Mouse (Mus musculus): Measurements from ENCODE around the gene Mfap3.
"Not testable (repeated sequence)": the region's sequence is repeated elsewhere in the genome, so short reads cannot be mapped to it uniquely, and the experiment has no call there.

Gene Mfap3

GRCm38 (mm10) chr11:57529111-57529510 is 10.6 kb downstream of the Mfap3 start:
- DNase-seq (ENCODE audit: low spot score in 2 of 2) = no peak

DNA sequence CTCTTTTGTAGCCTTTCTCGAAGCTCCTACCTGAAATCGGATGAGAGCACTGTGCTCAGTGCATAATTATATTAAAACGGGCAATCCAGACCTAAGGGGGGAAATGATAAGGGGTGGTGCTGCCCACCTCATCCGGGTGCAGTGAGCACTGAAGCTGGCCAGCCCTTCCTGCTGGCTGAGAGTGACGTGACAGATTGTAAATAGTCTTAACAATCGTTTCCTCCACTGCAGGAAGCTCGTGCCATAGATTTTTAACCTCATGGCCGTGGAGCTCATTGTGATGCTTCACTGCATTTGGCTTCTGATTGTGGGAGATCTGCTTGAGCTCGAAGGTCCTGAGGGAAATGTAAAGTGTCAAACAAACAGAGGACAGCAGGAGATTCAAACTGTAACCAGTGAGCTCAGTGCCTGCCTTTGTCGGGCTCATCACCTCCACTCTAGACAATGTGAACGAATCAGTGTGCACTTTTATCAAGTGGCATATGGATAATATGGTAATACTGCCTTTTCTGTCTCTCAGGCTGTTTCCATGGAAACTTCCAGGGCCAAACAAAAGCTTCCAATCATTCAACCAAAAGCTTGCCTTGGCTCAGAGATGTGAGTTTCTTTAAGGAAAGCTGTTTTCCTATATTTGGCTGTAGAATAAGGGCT is 13.0 kb downstream of the Mfap3 start:
- DNase-seq (ENCODE audit: low spot score in 2 of 2) = no peak

DNA sequence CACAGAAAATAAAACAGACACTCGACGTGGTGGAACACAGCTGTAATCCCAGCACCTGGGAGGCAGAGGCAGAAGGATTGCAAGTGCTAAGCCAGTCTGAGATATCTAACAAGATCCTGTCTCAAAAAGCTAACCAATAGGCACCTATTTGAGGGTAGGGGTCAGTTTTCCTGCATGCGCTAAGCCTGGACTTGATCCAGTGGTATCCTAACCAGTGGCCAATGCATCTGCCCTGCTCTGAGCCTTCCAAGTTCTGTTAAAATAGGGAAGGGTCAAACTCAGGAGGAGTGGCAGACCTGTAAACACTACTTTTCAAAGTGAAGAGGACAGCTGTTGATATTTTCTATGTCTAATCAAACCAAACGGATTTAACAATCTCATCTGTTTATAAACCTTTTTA is 13.8 kb downstream of the Mfap3 start:
- no peak for DNase-seq (ENCODE audit: low spot score in 2 of 2)

DNA sequence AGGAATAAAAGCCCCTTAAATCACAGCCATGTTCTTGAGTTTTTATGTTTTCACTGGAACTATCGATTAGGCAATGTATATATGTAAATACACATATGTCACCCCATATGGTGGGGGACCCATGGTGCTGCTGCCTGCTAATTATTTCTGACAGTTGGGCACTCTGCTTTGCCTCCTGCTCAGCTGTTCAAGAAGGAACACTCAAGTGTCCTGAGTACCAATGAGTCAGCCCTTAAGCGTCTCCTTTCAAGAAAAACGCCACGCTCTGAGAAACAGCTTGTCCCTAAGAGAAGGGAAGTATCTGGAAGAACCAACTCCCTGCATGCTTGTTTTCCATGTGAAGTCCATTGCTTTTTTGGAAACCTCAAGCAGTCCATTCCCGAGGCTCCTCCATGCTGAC is 17.4 kb downstream of the Mfap3 start:
- no peak for DNase-seq (ENCODE audit: low spot score in 2 of 2)

- DNase-seq (ENCODE audit: low spot score in 2 of 2) = no peak
Measured at GRCm38 (mm10) chr11:57539841-57540418, 21.5 kb downstream of the Mfap3 start.

- DNase-seq (ENCODE audit: low spot score in 2 of 2) = no peak
Measured at GRCm38 (mm10) chr11:57540681-57541080, 22.2 kb downstream of the Mfap3 start.

DNA sequence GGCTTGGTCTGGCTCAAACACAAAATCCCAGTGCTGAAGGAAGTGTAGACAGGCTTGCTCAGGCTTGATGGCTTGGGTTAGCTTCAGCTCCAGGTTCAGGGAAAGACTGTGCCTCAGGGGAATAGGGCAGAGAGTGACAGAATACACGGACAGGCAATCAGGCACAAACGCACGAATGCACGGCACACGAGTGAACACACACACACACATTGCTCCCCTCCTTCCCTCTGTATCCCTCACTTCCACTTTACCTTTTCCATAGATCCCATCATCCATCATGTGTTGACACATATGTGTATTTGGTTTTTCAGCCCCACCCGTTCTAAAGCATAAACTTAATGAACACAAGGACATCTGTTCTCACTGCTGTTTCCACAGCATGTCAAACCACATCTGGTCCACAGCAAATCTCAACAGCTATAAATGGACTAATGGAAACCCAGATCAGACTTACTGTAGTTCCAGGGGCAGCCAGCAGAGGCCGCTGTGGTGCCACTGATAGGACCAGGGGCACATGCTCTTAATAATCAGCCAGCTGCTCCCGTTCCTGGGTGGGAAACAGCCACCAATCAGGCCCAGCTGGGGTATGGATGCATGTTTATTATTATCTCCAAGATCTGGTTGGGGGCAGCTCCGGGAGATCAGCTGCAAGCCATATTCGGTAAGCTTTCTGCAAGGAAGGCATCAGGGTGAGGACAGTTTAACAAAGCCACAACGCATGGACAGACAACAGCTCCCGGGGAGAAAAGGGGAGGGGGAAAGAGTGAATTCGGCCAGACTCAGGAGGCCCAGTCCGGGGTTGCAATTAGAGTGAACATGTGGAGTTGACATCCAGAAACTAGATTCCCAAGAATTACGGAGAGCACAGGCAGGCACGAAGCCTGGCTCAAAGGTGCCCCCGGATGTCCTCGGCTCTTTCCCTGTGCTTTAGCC is 30.4 kb downstream of the Mfap3 start:
- DNase-seq (ENCODE audit: low spot score in 2 of 2) = peak; percentile 64 to 84

DNA sequence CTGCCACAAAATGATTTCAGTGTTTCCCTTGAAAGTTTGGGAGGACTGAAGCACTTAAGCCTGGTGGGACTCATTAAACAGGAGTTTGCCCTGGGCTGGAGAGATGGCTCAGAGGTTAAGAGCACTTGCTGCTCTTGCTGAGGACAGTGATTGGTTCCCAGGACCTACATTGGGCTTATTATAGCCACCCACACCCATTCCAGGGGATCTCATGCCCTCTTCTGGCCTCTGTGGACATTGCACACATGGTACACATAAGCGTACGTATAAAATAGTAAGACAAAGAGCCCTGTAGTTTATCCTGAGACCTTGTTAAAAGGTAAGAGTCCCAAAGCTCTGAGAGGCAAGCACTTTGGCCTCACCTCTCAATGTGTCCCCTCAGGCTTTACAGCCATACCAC is 31.8 kb downstream of the Mfap3 start:
- DNase-seq (ENCODE audit: low spot score in 2 of 2) = no peak

DNA sequence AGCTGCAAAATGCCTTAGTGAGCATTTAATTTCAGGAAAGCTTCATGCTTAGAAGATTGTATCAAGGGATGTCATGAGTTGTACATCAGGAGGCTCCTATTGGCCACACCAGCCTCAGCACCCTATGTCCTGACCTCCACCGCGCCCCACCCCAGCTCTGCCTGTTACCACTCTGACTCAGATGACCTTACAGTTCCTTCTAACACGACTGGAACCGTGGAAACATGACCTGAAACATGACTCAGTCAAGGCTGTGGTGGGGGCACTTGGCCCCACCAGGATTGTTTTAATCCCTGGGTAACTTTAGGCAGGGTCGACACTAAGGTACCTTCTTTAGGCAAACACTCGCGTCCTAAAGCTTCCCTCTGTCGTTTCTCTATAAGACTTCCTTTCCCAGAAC is 32.6 kb downstream of the Mfap3 start:
- no peak for DNase-seq (ENCODE audit: low spot score in 2 of 2)

DNA sequence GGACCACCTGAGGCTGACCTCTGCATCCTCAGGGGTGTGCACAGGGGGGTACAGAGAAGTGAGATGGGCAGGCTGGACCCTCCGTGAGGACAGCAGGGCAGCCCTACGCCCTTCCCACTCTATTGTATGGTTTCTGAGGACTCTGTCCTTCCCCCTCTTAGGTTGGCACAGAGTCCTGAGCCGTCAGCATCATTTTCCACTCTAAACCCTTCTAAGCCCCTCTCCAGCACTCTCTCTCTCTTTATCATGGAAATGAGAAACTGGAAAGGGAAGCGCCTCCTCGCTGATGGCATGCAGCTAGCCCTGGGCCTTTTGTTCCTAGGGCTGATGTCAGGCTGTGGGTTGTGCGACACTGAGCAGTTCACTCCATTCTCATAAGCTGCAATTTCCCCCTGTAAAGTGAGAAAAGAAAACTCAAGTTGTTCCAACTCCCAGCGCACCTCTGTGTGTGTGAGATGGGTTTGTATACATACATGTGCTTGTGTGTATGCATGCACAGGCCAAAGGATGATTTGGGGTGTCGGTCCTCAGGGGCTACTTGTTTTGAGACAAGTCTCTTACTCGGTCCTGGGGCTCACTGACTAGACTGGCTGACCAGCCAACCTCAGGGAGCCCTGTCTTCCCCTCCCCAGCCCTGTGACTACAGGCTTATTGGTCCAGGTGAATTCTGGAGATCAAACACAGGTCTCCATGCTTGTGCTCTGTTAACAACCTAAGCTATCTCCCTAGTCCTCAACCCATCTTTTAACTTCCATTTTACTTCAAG is 34.7 kb downstream of the Mfap3 start:
- no peak for DNase-seq (ENCODE audit: low spot score in 2 of 2)

DNA sequence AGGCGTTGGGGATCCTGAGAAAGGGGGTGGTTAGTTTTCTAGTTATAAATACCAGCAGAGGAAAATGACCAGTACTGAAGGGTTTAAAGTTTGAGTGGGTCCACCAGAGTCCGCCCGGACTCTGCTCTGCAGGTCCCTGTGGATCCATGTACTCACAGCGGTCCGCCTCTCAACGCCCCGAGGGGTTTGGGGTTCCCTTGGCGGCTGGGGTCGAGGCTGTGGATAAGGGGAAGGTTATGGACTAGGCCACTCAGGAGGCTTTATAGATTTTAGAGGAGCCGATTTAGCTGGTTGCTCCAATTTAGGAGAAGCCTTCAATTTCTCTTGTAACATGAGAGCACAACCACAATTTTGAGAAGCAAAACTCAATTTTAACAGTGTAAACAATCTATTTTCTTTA is 39.5 kb downstream of the Mfap3 start:
- DNase-seq (ENCODE audit: low spot score in 2 of 2) = not testable (repeated sequence)

DNA sequence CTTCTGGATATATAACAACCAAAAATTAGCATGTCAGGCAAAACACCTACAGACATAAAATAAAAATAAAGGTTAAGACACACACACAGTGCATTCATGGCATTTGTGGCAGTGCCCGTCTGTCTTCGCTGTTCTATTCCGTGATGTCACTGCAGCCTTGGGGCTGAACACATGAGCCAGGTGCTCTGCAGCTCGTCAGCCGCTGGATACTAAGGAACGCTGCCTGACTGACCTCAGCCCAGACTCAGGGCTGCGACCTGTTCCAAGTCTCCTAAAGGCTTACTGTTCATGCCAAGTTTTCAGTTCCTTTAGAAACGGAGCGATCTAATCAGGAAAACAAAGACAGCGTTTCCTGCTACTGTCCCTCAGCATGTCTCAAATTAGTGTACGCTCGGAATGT is 46.1 kb downstream of the Mfap3 start:
- no peak for DNase-seq (ENCODE audit: low spot score in 2 of 2)

GRCm38 (mm10) chr11:57566091-57567035 is 47.9 kb downstream of the Mfap3 start:
- no peak for DNase-seq (ENCODE audit: low spot score in 2 of 2)

DNA sequence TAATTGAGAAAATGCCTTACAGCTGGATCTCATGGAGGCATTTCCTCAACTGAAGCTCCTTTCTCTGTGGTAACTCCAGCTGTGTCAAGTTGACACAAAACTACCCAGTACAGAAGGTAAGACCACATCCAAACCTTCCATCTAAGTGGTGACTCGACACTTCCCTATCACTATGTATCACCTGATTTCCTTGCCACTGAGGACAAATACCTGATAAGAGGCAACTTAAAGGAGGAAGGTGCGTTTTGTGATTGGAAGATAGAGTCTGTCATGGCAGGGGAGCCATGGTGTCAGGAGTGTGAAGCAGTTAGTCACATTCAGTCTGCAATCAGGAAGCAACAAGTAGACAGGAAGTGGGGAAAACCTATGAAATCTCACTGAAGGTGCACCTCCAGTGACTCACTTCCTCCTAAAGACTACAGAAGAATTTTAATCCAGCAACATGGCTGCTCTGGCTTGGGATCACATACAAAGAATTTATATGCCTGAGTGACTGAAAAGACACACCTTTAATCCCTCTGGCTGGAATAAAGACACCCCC is 50.6 kb downstream of the Mfap3 start:
- DNase-seq (ENCODE audit: low spot score in 2 of 2) = no peak

DNA sequence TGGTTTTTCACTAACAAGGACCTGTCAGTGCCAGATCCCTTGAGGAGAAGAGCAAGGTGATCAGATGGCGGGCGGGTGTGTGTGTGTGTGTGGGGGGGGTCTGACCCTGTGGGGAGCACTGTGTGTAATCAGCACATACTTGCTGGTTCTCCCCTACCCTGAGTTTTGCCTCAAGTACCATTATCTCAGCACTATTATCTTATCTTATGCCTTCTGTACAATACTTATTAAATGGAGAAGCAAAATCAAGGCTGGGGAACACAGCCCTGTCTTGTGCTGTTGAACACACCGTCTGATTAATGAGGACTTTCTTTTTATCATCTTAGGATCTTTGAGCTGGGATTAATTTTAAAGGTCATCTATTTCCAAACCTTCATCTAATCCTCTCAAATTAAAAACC is 52.6 kb downstream of the Mfap3 start:
- DNase-seq (ENCODE audit: low spot score in 2 of 2) = no peak

GRCm38 (mm10) chr11:57573686-57574274 is 55.3 kb downstream of the Mfap3 start:
- DNase-seq (ENCODE audit: low spot score in 2 of 2) = no peak

DNA sequence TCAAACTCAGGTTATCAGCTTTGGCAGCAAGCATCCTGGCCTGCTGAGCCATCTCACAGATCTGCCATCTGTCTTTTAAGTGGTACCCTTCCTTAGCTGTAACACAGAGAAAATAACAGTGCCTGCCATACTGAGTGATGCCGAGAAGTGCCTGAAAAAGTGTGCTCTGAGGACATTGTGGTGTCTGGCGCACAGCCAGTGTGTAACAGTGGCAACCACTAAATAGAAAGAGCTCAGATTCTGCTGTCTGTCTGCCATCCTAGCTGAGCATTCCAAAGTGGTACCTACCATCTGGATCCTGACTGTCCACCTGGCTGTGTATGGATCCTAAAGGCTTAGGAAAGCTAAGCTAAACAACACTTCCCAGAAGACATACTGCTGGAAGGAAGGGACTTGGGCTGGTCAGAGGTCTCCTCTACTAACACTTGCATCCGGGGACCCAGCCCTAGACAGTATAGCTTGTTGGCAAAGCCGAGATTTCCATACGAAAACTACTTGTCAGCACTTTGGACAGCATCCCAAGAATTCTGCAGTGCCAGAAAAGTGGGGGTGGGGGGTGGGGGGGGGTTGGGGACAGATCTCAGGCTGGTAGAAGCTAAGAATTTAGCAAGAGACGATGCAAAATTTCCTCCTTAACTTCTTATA is 58.5 kb downstream of the Mfap3 start:
- peak in 1 of 2 experiments; percentile 15 for DNase-seq (ENCODE audit: low spot score in 2 of 2)

DNA sequence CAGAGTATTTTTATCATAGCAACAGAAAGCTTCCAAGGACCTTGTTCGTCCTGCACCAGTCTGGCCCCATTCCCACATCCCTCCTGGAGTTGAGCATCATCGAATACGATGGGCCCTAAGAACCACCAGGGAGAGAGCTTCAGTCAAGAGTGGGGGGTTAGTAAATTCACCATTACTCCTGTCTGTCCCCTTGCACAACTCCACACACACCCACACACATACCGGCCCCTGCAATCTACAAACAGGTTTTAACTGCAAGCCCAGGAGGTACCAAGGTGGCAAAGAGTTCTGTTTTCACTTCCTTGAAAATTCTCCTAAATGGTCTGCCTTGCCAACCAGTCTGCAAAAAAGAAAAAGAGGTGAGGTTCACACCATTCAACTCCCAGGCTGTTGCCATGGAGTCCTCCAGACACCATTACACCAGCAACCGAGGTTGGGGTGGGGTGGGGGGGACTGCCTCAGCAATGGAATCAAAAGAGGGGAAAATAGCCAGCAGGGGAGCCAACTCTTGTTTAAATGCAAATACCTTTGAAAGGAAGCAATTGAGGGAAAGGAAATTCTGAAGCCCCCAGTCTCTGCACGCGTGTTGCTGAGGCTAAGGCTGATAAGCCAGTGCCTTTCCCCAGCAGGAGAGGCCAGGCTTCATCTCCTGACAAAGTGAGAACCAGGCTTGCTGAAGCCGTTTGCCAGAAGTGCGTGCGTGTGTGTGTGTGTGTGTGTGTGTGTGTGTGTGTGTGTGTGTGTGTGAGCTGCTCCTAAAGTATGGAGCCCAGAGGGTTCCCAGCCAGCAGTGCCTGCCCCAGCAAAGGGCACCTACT is 64.6 kb downstream of the Mfap3 start:
- no peak for DNase-seq (ENCODE audit: low spot score in 2 of 2)

Data from frontal cortex, postnatal 14 days (tissue).